Comparison of ENCODE assay signal across 8 mouse cellular contexts in genomic region chr2:154586405-154586804, GRCm38 (mm10). TPM values are rescaled to one million over a fixed set of nuclear protein-coding genes. Genes with fewer than 3 reads are reported as not detected.
A peak's percentile ranks its signal among the peaks of the same experiment; 100 is the strongest.
DNase-seq lines count a peak whose midpoint lies in the region; ATAC-seq and TF ChIP-seq lines count a peak whose summit lies in the region.

No protein-coding gene starts in this region.

- H3K9ac ChIP-seq in forebrain, postnatal 0 days = no peak overlapping the region
- H3K9ac ChIP-seq in forebrain, embryonic 13.5 days = no peak overlapping the region
- no peak overlapping the region for H3K9ac ChIP-seq in lung, embryonic 14.5 days

- TF ChIP-seq POLR2A in brain, embryonic 14.5 days (IDR thresholded peaks at IDR 0.05; ENCODE audit: borderline replicate concordance, extremely low read depth, insufficient read depth, insufficient read length, poor library complexity, severe bottlenecking) = no peak

- peaks cover 16% of the 10 kb centered on the region for H3K4me1 ChIP-seq in forebrain, postnatal 0 days (ENCODE audit: insufficient read depth)
- peaks cover 27% of the 10 kb centered on the region for H3K4me1 ChIP-seq in forebrain, embryonic 13.5 days
- peaks cover 5% of the 10 kb centered on the region; the same call in 1 of the 2 replicates for H3K4me1 ChIP-seq in lung, embryonic 14.5 days (ENCODE audit: insufficient read depth)

- no peak for ATAC-seq in forebrain, postnatal 0 days
- ATAC-seq in forebrain, embryonic 13.5 days = no peak
- ATAC-seq in lung, embryonic 14.5 days (ENCODE audit: insufficient read depth) = no peak
- ATAC-seq in megakaryocyte-erythroid progenitor cell, adult 5-6 weeks (replicated peaks; ENCODE audit: low FRiP score, low TSS enrichment, poor library complexity, severe bottlenecking) = no peak

- H3K4me3 ChIP-seq in forebrain, postnatal 0 days (ENCODE audit: low read depth, low read length) = no peak overlapping the region
- no peak overlapping the region for H3K4me3 ChIP-seq in forebrain, embryonic 13.5 days
- H3K4me3 ChIP-seq in lung, embryonic 14.5 days (ENCODE audit: low read depth, low read length) = no peak overlapping the region

- no peak overlapping the region for H3K4me2 ChIP-seq in forebrain, postnatal 0 days (ENCODE audit: low read depth)
- no peak overlapping the region for H3K4me2 ChIP-seq in forebrain, embryonic 13.5 days
- H3K4me2 ChIP-seq in lung, embryonic 14.5 days = no peak overlapping the region

- H3K36me3 ChIP-seq in forebrain, postnatal 0 days (ENCODE audit: insufficient read depth) = no peaks in the 10 kb centered on the region
- H3K36me3 ChIP-seq in forebrain, embryonic 13.5 days (ENCODE audit: poor library complexity, severe bottlenecking) = no peaks in the 10 kb centered on the region
- 0 out of 2 replicates have a peak, but pooled peaks cover 6% of the 10 kb centered on the region for H3K36me3 ChIP-seq in lung, embryonic 14.5 days (ENCODE audit: insufficient read depth)

- H3K9me3 ChIP-seq in forebrain, postnatal 0 days (ENCODE audit: low read length) = no peaks in the 10 kb centered on the region
- H3K9me3 ChIP-seq in forebrain, embryonic 13.5 days (replicated peaks) = no peaks in the 10 kb centered on the region
- no peaks in the 10 kb centered on the region for H3K9me3 ChIP-seq in lung, embryonic 14.5 days (ENCODE audit: low read depth, low read length)

- peak; percentile 54 for DNase-seq in forebrain, postnatal 0 days
- peak; percentile 69 for DNase-seq in lung, embryonic 14.5 days
- DNase-seq in lung, postnatal 25 days (ENCODE audit: low spot score) = no peak
- peak; percentile 61 for DNase-seq in brain, embryonic 14.5 days (ENCODE audit: low read depth)
- peak; percentile 51 for DNase-seq in mesoderm, embryonic 11.5 days (ENCODE audit: low read depth, low spot score)
- no peak for DNase-seq in frontal cortex, postnatal 25 days (ENCODE audit: low spot score in 2 of 2)

- WGBS in forebrain, postnatal 0 days = 71% methylated on average over 5 of the region's 5 CpGs
- WGBS in forebrain, embryonic 13.5 days = 74% methylated on average over 5 of the region's 5 CpGs
- 72% methylated on average over 5 of the region's 5 CpGs for WGBS in lung, embryonic 14.5 days

- peak; percentile 73 for TF ChIP-seq CTCF in forebrain, postnatal 0 days (IDR thresholded peaks at IDR 0.05; ENCODE audit: low read depth)
- peak; percentile 65 for TF ChIP-seq CTCF in lung, embryonic 14.5 days (IDR thresholded peaks at IDR 0.05; ENCODE audit: low read depth)
- TF ChIP-seq CTCF in brain, embryonic 14.5 days (IDR thresholded peaks at IDR 0.05; ENCODE audit: borderline replicate concordance, extremely low read depth, insufficient read depth, insufficient read length) = peak; percentile 55; the same call in 1 of the 2 replicates

- no peak overlapping the region for H3K27ac ChIP-seq in forebrain, postnatal 0 days (ENCODE audit: low read depth, low read length)
- no peak overlapping the region for H3K27ac ChIP-seq in forebrain, embryonic 13.5 days
- H3K27ac ChIP-seq in lung, embryonic 14.5 days (ENCODE audit: low read depth) = no peak overlapping the region

- no peaks in the 10 kb centered on the region for H3K27me3 ChIP-seq in forebrain, postnatal 0 days (ENCODE audit: insufficient read depth, low read length)
- H3K27me3 ChIP-seq in forebrain, embryonic 13.5 days = no peaks in the 10 kb centered on the region
- no peaks in the 10 kb centered on the region for H3K27me3 ChIP-seq in lung, embryonic 14.5 days (ENCODE audit: insufficient read depth, low read length)

RNA-seq across cellular contexts. Expression of gene E2f1, which starts 16.7 kb away (rescaled TPM):
- total RNA-seq in forebrain, postnatal 0 days (2014; rRNA removed) = 2.8 and 3.0 TPM in 2 replicates
- 4.7 and 4.9 TPM in 2 replicates for polyA plus RNA-seq in forebrain, postnatal 0 days (2015; fragmentation: Nextera tagmentation; extraction: Ambion mirVana)
- polyA plus RNA-seq in forebrain, embryonic 13.5 days (2015; fragmentation: Nextera tagmentation; extraction: Ambion mirVana) = 20.8 and 22.8 TPM in 2 replicates
- polyA plus RNA-seq in lung, embryonic 14.5 days (2014; fragmentation: Nextera tagmentation; extraction: Ambion mirVana) = 12.4 and 13.6 TPM in 2 replicates
- 15.0 and 19.5 TPM in 2 replicates for polyA plus RNA-seq in brain, embryonic 14.5 days (2012; rRNA removed)
- total RNA-seq in megakaryocyte-erythroid progenitor cell, adult 5-6 weeks (2014; fragmentation: Nextera tagmentation) = 25.3 and 26.1 TPM in 2 replicates
- total RNA-seq in megakaryocyte-erythroid progenitor cell, adult 5-6 weeks (2017) = 7.0 and 7.8 TPM in 2 replicates

RNA-seq across cellular contexts. Expression of gene Pxmp4, which starts 17.1 kb away (rescaled TPM):
- total RNA-seq in forebrain, postnatal 0 days (2014; rRNA removed) = 13.2 and 15.0 TPM in 2 replicates
- 16.6 and 17.9 TPM in 2 replicates for polyA plus RNA-seq in forebrain, postnatal 0 days (2015; fragmentation: Nextera tagmentation; extraction: Ambion mirVana)
- polyA plus RNA-seq in forebrain, embryonic 13.5 days (2015; fragmentation: Nextera tagmentation; extraction: Ambion mirVana) = 10.7 and 13.0 TPM in 2 replicates
- 24.1 and 25.9 TPM in 2 replicates for polyA plus RNA-seq in lung, embryonic 14.5 days (2014; fragmentation: Nextera tagmentation; extraction: Ambion mirVana)
- polyA plus RNA-seq in brain, embryonic 14.5 days (2012; rRNA removed) = 11.4 and 12.5 TPM in 2 replicates
- 17.3 and 18.1 TPM in 2 replicates for total RNA-seq in megakaryocyte-erythroid progenitor cell, adult 5-6 weeks (2014; fragmentation: Nextera tagmentation)
- total RNA-seq in megakaryocyte-erythroid progenitor cell, adult 5-6 weeks (2017) = 9.1 and 12.4 TPM in 2 replicates

RNA-seq across cellular contexts. Expression of gene Zfp341, which starts 26.7 kb away (rescaled TPM):
- total RNA-seq in forebrain, postnatal 0 days (2014; rRNA removed) = 8.8 and 10.2 TPM in 2 replicates
- polyA plus RNA-seq in forebrain, postnatal 0 days (2015; fragmentation: Nextera tagmentation; extraction: Ambion mirVana) = 1.3 and 1.4 TPM in 2 replicates
- polyA plus RNA-seq in forebrain, embryonic 13.5 days (2015; fragmentation: Nextera tagmentation; extraction: Ambion mirVana) = 1.5 and 2.0 TPM in 2 replicates
- 1.0 and 1.1 TPM in 2 replicates for polyA plus RNA-seq in lung, embryonic 14.5 days (2014; fragmentation: Nextera tagmentation; extraction: Ambion mirVana)
- polyA plus RNA-seq in brain, embryonic 14.5 days (2012; rRNA removed) = 17.6 and 18.7 TPM in 2 replicates
- total RNA-seq in megakaryocyte-erythroid progenitor cell, adult 5-6 weeks (2014; fragmentation: Nextera tagmentation) = 5.1 and 7.1 TPM in 2 replicates
- total RNA-seq in megakaryocyte-erythroid progenitor cell, adult 5-6 weeks (2017) = 0.30 and 1.1 TPM in 2 replicates

RNA-seq across cellular contexts. Expression of gene 4930519P11Rik, which starts 26.8 kb away (rescaled TPM):
- 1.1 TPM in 1 of 2 replicates, not detected in the other for total RNA-seq in forebrain, postnatal 0 days (2014; rRNA removed)
- polyA plus RNA-seq in forebrain, postnatal 0 days (2015; fragmentation: Nextera tagmentation; extraction: Ambion mirVana) = 0.64 TPM in 1 of 2 replicates, not detected in the other
- polyA plus RNA-seq in forebrain, embryonic 13.5 days (2015; fragmentation: Nextera tagmentation; extraction: Ambion mirVana) = 0.79 and 0.88 TPM in 2 replicates
- polyA plus RNA-seq in lung, embryonic 14.5 days (2014; fragmentation: Nextera tagmentation; extraction: Ambion mirVana) = 0.72 and 0.83 TPM in 2 replicates
- 0.22 and 0.69 TPM in 2 replicates for polyA plus RNA-seq in brain, embryonic 14.5 days (2012; rRNA removed)
- not detected in 2 replicates for total RNA-seq in megakaryocyte-erythroid progenitor cell, adult 5-6 weeks (2014; fragmentation: Nextera tagmentation)
- total RNA-seq in megakaryocyte-erythroid progenitor cell, adult 5-6 weeks (2017) = not detected in 2 replicates

RNA-seq across cellular contexts. Expression of gene Necab3, which starts 27.7 kb away (rescaled TPM):
- total RNA-seq in forebrain, postnatal 0 days (2014; rRNA removed) = 14.5 and 16.3 TPM in 2 replicates
- 14.7 and 17.2 TPM in 2 replicates for polyA plus RNA-seq in forebrain, postnatal 0 days (2015; fragmentation: Nextera tagmentation; extraction: Ambion mirVana)
- polyA plus RNA-seq in forebrain, embryonic 13.5 days (2015; fragmentation: Nextera tagmentation; extraction: Ambion mirVana) = 19.8 and 25.4 TPM in 2 replicates
- polyA plus RNA-seq in lung, embryonic 14.5 days (2014; fragmentation: Nextera tagmentation; extraction: Ambion mirVana) = 2.6 and 3.2 TPM in 2 replicates
- polyA plus RNA-seq in brain, embryonic 14.5 days (2012; rRNA removed) = 11.6 and 22.0 TPM in 2 replicates
- total RNA-seq in megakaryocyte-erythroid progenitor cell, adult 5-6 weeks (2014; fragmentation: Nextera tagmentation) = 3.1 and 6.1 TPM in 2 replicates
- 0.09 and 1.8 TPM in 2 replicates for total RNA-seq in megakaryocyte-erythroid progenitor cell, adult 5-6 weeks (2017)

Comparison
In these comparisons a context has a peak if more than half of its experiments do, and no peak if none do; other contexts are left out.
1. DNase-seq: peak in forebrain, postnatal 0 days (single experiment), lung, embryonic 14.5 days (single experiment), brain, embryonic 14.5 days (single experiment) and mesoderm, embryonic 11.5 days (single experiment); none in lung, postnatal 25 days (single experiment) and frontal cortex, postnatal 25 days (0 of 2).
2. Peak in every context shown above with its lines, with median percentiles within 50 percentile points of each other: CTCF ChIP-seq.